Mouse (Mus musculus): ENCODE results near the gene Cd9.
"Not testable (repeated sequence)": the region's sequence is repeated elsewhere in the genome, so short reads cannot be mapped to it uniquely, and the experiment has no call there.

Gene Cd9

DNA sequence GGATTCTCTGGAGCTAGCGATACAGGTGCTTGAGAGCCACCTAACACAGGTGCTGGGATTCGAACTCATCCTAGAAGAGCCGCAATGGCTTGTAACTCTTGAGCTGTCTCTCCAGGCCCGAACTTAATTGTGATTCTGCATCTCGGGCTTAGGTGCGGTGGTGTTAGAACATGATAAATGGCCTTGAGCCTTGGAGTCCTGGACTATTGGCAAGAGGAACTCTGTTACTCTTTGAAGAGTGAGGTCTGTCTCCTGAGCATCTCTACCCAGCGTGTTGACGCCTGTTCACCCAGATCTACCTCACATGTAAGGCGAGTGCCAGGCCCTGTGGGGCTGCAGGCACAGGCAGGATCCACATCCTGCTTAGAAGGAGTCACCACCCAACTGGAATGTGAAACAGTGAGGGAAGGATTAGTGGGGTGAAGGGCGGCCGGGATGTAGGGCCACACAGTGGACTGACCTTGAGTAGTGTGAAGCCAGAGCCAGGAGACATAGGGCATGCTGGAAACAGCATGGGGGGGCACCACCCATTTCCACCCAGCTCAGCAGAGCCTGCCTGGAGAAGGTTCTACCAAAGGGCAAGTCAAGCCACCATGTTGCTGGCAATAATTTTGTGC is 8.7 kb upstream of the Cd9 start:
- DNase-seq (ENCODE audit: low spot score in 2 of 2), result no peak

DNA sequence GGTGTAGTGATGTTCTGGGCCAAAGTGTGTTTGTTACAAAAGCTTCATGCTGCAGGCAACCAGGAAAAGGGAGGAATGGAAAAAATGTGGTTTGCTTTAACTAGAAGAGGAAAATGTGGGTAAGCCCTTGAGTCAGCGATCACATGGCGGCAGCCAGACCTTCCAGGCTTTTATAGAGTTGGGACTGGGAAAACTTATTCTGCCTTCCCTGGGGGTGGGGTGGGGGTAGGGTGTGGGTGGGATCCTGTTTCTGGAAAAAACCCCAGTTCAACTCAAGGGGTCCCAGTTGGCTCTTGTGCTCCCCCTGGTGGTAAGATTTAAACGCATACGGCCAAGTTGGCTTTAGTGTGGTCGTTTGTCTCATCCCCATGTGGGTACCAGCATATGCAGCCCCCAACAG is 3.5 kb upstream of the Cd9 start:
- DNase-seq (ENCODE audit: low spot score in 2 of 2), result no peak

DNA sequence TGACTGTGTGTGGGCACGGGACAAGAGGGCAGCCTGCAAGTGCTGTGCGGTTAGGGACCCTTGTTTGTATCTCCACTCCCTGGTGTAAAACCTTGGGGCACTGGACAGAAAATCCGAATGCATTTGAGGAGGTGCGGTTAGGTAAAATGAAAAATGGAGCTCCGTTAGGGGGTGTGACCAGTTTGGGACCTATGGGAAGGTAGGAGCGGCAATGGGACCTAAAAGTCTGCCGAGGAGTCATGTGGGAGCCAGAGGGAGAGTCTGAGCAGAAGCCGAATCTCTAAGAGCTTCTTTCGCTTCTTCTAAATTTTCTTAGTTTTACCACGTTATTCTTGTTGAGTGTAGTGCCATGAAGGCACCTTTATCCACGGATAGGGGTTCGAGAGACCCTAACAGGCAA is 1.8 kb upstream of the Cd9 start:
- DNase-seq (ENCODE audit: low spot score in 2 of 2), result no peak

DNA sequence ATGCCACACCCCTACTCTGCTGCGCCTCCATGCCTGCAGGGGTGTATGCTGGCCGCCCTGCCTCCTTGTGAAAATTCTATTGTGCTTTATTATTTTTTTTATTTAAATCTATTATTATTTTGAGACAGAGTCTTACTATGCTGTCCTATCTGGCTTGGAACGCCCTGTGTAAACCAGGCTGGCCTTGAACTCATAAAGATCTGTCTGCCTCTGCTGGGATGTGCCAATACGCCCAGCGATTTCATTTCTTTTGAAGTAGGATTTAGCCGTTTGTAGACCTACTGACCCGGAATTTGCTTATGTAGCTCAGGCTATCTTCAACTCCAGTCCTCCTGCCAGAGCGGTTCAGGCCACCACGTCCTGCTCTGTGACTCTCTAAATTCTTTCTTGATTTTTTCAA is 770 bp upstream of the Cd9 start:
- DNase-seq (ENCODE audit: low spot score in 2 of 2), result no peak

DNA sequence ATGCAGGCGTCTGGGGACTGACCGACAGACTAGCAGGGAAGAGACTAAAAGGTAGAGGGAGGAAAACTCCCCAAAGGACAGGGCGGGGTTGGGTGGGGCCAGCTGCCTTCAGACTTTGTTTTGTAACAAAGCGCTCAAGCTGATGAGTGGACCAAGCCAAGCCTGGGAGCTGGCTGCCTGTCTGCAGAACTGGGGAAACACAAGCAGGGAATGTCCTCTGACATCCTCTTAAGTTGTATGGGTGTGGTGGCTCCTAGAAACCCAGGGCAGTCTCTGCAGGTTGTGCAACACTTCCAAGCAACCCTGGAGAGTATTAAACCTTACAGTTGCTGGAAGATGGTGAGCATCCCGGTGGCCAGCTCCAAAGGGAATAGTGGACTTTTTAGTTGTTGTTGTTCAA is 1.4 kb downstream of the Cd9 start:
- DNase-seq (ENCODE audit: low spot score in 2 of 2), result no peak

DNA sequence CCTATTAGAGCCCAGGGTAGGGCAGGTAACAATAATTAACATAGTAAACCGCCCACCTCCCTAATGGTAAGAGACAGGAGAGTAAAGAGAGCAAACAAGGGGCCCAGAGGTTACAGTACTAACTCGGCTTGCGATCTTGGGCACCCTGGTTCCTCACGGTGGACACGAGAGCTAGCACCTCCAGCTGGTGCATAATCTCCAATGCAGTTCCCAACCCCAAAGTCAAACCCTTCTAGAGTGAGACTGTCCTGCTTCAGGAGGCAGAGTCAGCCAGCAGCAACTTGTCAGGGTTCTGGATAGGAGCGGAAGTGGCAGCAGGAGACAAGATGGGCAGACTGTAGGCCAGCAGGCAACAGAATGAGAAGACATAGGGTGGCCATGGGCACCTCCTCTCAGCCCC is 1.9 kb downstream of the Cd9 start:
- DNase-seq (ENCODE audit: low spot score in 2 of 2), result no peak

DNA sequence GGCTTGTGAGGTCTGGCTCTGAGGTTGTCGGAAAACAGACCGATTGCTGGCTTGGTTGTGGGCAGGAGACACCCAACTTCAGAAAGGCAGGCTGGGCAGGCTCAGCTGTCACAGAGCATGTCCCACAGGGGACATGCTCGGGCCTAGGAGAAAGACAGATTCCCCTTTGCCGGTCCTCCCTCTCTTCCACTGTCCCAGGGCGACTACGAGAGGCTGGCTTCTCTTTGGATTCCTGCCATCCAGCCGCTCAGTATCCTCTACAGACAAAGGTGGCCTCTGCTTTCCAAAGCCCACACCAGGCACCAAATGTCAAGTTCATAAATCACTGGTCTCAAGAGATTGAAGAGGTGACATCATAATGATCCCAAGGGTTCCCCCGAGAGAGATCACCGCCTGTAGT is 2.6 kb downstream of the Cd9 start:
- DNase-seq (ENCODE audit: low spot score in 2 of 2), result no peak

DNA sequence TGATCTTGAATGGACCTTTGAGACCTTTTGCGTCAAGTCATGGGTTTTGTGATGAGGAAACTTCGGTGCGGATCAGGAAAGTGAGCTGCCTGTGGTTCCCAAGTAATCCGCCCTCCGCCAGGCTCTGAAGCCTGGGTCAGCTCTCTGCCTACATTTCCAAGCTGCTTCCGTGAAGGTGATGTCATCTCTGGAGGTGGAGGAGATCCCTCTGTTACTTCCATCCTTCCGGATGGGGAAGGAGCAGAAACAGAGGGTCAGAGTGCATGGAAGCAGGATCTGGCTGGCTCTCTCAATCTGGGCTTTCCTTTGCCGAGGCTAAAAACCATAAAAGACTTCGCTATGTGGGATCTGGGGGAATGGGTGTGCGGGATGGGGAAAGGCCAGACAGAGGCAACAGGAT is 3.2 kb downstream of the Cd9 start:
- no peak for DNase-seq (ENCODE audit: low spot score in 2 of 2)

DNA sequence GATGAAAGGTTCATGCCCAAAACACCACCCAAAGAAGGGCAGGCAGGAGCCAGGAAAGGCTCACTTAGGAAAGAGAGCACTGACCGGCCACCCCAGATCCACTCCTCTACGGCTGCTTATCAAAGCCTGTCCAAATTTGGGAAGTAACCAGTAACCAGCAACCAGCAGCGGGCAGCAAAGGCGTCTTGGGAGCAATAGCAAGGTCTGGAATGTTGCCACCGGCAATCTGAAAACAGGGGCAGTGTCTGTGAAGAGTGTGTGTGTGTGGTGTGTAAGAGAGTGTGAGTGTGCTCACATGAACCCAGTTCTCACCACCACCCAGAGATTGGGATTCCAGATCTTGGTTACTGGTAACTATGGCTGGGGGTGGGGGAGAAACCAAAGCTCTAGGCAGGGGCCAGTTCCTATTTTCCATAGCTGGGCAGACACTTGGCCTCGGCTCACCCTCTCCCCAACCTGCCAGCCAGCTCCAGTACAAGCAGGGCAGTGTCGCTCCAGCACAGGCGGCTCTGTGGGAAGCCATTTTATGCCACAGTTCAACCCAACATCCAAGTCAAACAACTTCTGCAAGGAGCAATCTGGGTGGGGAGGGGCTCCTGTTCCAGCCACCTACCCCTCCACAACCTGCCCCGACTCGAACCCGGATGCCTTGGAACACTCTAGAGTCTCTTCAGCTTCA is 4.6 kb downstream of the Cd9 start:
- peak in 1 of 2 experiments; percentile 53 for DNase-seq (ENCODE audit: low spot score in 2 of 2)

DNA sequence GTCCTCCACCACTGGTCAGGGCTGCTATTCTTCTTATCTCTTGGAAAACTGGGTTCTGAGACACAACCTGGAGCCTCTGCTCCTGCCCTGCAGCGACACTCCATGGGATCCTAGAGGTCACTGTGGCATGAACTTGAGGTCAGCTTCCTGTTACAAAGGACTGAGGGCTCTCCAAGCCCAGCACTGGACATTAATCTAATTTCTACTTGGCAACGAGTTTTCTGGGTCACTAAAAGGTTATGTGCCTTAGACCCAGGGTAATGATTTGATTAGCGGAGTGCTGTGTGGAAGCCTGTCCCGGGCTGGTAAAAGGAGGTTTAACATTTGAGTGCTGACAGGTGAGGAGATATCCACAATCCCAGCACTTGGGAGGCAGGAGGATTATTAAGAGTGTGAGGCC is 9.0 kb downstream of the Cd9 start:
- DNase-seq (ENCODE audit: low spot score in 2 of 2), result no peak

DNA sequence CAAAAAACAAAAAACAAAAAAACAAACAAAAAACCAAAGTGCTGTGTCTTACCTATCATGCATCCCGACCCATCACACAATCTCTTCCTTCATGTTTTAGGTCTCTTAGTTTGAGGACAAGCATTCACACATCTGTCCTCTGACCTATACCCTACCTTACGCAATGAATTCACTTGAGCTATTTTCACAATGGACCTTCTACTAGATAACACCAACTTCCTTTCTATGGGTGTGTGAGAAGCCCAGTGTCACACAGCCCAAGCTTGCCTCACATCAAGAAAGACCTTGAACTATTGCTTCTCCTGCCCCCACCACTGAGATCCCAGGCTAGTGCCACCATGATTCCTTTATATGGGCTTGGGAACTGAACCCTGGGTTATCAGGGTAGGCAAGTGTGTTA is 9.9 kb downstream of the Cd9 start:
- no peak for DNase-seq (ENCODE audit: low spot score in 2 of 2)

DNA sequence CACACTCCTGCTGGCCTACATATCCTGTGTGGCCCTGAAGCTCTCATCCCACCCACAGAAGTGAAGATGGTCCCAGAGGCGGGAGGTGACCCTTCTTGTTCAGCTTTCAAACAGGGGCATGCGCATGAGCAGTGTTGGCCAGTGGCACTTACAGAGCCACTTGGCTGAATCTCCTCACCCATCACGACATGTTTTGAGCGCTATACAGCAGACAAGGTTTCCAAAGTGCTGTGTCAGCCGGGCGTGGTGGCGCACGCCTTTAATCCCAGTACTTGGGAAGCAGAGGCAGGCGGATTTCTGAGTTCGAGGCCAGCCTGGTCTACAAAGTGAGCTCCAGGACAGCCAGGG is 10.3 kb downstream of the Cd9 start:
- not testable (repeated sequence) for DNase-seq (ENCODE audit: low spot score in 2 of 2)

DNA sequence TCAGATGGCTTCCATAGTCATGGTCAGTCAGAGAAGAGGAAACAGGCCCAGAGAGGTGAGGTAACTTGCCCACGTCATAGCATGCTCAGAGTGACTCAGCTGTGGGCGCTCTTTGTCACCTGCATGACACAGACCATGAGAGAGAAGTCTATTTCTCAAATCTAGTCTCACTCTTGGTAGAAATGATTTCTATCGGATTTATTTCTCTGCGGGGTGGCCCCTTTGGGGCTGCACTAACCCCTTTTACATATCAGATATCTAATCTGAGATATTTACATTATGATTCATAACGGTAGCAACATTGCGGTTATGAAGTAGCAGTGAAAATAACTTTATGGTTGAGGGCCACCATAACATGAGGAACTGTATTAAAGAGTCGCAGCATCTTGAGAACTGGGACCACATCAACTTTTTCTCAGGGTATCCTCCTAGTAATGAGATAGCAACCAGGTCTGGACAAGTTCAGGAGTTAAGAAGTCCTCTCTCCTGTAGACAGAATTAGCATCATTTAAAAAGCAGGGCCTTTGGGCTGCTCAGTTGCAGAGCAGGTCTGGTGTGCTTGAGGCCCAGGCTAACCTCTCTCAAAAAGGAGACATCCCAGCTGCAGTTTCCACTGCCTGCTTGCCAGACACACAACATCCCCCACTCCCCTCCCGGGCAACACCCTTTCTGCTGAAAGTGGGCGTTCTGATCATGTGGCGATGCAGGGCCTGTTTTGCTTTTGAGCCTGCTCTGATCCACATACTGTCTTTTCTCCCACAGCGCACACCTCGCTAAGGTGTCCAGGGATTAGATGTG is 10.9 kb downstream of the Cd9 start:
- DNase-seq (ENCODE audit: low spot score in 2 of 2), result no peak

DNA sequence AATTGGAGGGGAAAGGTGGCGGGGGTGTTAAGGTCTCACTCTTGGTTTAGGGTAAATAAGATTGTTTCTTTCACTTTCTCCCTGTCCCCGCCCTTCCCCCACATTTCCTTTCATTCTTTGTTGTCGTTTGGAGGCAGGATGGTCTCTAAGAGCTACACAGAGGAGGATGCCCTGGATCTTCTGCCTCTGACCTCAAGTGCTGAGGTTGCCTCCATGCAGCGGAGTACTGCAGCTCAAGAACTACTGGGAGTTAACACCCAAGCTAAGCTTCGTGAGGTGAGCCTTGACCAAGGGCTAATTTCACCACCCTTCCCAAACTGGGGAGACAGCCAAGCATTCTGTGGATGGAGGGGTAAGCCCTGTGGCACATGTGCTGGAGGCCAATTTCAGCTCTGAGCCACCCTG is 12.2 kb downstream of the Cd9 start:
- no peak for DNase-seq (ENCODE audit: low spot score in 2 of 2)

DNA sequence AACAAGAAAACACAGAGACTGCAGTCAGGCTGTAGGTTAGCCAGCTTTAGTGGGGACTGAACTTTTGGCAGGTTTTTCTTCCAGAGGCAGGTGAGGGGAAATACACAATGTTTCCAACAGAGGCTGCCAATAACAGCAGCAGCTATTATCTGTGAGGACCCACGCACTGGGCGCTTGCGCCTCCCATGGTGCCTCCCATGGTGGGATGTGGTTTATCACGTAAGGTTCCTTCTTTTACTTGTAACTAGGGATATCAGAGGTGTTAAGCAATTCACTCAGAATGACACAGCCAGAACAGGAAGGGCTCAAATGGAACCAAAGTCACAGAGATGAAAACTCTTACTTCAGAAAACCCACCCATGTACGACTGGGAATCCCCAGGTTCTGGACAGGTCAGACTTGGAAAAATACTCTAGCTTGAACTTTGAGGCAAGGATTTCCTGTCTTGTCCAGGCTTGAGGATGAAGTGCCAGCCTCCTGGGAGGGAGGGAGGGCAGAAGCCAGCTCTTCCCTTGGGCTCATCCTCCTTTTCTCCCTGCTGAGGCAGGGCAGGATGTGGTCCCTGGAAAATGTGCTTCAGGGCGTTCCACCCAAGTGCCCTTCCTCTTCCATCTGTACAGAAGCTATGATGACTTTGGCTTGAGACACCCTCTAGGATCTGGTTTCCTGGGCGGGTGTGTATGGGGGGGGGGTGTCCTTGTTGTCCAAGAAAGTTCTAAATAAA is 12.8 kb downstream of the Cd9 start:
- no peak for DNase-seq (ENCODE audit: low spot score in 2 of 2)

DNA sequence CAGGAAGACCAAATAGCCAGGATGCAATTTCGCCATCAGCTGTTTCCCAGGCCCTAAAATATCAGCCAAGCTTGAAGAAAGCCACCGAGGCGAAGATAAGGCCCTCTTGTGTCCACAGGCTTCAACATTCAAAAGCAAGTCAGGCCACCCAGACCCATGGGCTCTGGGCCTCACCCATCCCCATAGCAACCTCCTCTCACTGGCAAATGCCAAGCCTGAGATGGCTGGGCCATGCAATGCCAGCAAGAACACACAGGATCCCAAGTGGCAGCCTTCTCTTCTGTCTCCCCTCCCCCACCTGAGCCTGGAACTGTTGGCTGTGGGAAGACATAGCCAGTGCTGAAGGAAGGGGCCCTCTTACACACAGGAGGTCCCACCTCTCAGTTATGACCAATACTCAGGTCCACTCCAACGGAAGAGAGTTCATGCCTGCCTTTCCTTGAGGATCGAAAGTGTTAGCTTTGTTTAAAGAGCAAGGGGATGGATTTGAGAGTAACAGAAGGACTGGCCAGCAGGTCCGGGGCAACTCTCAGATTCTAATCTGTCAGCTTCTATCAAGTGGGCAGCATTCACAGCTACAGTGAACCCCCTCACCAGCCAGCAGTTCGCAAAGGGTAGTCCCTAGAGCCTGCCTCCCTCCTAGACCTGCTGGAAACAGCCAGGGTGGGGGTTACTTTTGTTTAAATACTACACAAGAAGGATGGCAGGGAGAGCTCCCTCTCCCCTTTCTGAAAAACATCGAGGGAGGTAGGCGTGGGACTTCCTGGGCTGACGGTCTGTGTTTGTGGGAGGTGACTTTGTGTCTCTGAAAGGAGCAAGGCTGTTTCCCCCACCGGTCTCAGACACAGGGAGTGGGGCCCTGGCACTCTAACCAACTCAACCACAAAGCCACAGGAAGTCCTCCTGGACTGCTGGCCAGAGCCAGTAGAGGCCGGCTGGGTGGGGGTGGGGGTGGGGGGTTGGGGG is 13.9 kb downstream of the Cd9 start:
- DNase-seq (ENCODE audit: low spot score in 2 of 2), result peak in 1 of 2 experiments; percentile 83

DNA sequence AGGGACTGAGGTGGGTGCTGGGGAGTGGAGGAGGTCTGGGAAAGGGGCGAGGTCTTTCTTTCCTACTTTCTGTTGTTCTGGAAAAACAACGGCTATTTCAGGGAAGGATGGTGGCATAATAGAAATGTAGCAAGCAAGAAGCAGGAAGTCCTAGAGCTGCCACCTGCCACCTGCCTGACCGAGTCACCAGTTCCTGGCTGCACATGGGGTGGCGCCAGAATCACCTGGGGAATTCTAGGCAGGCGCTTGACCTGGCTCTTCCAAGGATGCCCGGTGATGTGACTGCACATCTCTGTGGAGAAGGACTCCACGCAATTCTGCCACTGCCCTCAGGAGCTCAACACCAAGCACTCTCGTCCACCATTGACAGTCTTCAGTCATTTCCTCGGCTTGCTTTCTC is 15.2 kb downstream of the Cd9 start:
- DNase-seq (ENCODE audit: low spot score in 2 of 2), result no peak

DNA sequence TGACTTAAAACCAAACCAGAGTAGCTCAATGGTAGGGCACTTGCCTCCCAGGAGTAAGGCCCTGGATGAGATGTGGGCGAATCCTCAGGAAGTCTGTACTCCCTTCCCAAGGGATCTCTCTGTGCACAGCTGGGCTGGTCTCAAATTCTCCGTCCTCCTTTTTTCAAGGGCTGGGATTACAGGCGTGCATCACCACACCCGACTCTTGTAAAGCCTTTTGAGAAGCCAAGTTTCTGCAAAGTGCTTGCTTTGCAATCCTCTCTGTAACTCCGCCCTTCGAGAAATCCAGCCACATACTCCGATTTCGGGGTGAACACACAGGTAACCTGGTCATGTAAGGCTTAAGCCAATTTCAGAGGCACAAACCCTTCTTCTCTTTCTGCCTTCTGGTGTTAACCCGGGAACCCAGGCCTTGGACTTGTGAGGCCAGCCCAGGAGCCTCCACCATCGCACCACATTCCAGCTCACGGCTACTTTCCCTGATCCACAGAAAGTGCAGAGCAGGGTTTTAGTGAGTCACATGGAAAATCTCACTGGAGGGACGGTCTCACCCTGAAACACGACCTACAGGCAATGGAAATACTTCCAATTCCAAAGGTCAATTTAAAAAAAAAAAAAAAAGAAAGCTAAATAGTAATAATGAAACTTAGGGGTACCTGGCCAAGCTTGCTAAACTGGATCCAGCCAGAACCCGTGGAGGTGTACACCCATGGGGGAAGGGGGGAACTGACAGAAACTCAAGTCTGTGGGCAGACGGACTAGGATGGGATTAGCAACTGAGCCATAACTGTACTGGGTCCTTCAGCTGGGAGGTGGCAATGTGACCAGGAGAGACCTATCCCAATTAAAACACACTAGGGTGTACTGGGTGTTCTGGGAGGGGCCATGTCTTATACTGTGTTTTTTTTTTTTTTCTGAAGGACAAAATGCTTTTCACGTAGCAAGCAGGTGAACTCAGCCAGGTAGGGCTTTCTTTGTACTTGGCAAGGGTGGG is 16.2 kb downstream of the Cd9 start:
- no peak for DNase-seq (ENCODE audit: low spot score in 2 of 2)

DNA sequence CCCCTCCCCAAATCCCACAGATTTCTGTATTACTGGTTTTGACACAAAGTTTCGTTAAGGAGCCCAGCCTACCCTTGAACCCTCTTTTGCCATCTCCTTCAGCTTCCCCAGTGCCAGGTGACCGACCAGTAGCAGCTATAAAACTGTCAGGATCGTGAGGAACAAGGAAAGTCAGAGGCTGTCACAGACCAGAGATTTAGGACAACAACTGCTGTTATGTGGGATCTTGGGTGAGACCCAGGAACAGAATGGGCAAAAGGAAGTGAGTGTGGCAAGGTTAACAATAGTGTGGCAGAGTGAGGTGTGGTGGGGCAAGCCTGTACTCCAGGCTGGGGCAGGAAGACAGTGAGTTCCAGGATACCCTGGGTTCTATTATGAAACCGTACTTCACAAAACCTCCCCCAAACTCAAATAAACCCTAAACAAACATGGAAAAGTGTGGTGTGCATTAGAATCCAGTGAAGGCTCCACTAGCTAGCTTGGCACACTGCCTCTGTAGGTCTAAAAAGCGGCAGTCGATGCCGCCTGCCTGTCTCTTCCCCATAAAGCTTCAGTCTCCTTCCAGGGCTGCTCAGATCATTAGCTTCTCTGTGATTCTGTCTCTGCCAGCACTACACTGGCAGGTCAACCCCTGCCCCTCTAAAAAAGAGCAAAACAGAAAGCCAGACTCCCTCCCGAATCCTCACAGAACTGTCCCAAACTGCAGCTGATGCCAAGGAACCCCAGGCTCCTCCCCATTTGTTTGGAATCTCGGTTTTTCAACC is 17.6 kb downstream of the Cd9 start:
- no peak for DNase-seq (ENCODE audit: low spot score in 2 of 2)

Measured in cerebellum, postnatal 4 days (tissue).